Mouse (Mus musculus) lung, postnatal 0 days (tissue): ENCODE results near the gene Ntn1.

Experiments
- CTCF ChIP-seq: IDR thresholded peaks from 2 replicates; pipeline ENCODE4 v1.5.1; 2016; ENCODE audit warnings: antibody characterized with exemption, mild to moderate bottlenecking
- EP300 ChIP-seq: IDR thresholded peaks from 2 replicates; pipeline ENCODE4 v1.6.1; 2016; ENCODE audit warnings: antibody characterized with exemption, mild to moderate bottlenecking, control low read depth

DNA sequence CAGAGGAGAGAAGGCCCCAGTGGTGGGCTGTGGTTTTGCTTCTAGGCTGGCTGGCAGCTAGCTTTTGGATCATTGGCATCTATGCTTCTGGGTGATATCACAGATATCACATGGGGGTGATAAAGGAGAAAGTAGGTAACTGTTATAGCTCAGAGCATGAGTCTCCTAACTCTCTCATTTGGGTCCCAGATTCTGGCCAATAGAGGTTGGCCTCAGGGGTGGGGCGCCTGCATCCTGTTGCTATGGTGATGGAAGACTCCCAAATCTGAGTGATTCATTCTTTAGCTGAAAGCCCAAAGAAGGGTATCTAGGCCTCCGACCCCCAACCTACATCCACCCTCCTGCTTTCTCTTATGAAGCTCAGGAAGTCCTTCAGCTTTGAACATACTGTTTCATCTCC is 34.1 kb upstream of the Ntn1 start:
- TF ChIP-seq CTCF (no peak), EP300 (no peak)
